Mouse (Mus musculus): ENCODE results near the gene Acly. TPM values are rescaled to one million over a fixed set of nuclear protein-coding genes. Genes with fewer than 3 reads are reported as not detected.

The Acly gene
- total and polyA plus RNA-seq, 3 experiments, result 213 to 277 (median 246) TPM

GRCm38 (mm10) chr11:100490951-100491350 is 36.8 kb downstream of the Acly start (continued):
- TF ChIP-seq CTCF (conservative IDR thresholded peaks at IDR 0.05 in 1 of 2, IDR thresholded peaks at IDR 0.05 in 1 of 2; ENCODE audit: low read depth in 2 of 2, low read length in 2 of 2) (peak in 1 of 2 experiments; percentile 85; a peak in 3 of 4 replicates), USF1 (IDR thresholded peaks at IDR 0.05; ENCODE audit: low read depth, low read length) (no peak), BHLHE40 (IDR thresholded peaks at IDR 0.05; ENCODE audit: low read depth, low read length) (no peak), HCFC1 (IDR thresholded peaks at IDR 0.05; ENCODE audit: low read depth, low read length) (no peak), JUN (IDR thresholded peaks at IDR 0.05; ENCODE audit: insufficient read depth, low read depth, low read length) (no peak), TCF12 (IDR thresholded peaks at IDR 0.05; ENCODE audit: low read depth, low read length) (no peak), NRF1 (IDR thresholded peaks at IDR 0.05; ENCODE audit: low read depth, low read length) (no peak), ZNF384 (IDR thresholded peaks at IDR 0.05; ENCODE audit: low read depth, low read length) (no peak), RCOR1 (conservative IDR thresholded peaks at IDR 0.05; ENCODE audit: low read depth, low read length) (no peak), E2F4 (IDR thresholded peaks at IDR 0.05; ENCODE audit: insufficient replicate concordance, low read depth, low read length) (no peak), MAFK (IDR thresholded peaks at IDR 0.05; ENCODE audit: insufficient replicate concordance, low read length) (no peak), JUND (conservative IDR thresholded peaks at IDR 0.05; ENCODE audit: low read depth, low read length) (no peak), RAD21 (IDR thresholded peaks at IDR 0.05; ENCODE audit: low read depth, low read length) (peak; percentile 34), EP300 (IDR thresholded peaks at IDR 0.05; ENCODE audit: low read length) (no peak), ZKSCAN1 (IDR thresholded peaks at IDR 0.05; ENCODE audit: borderline replicate concordance, low read depth, low read length) (no peak), IRF4 (IDR thresholded peaks at IDR 0.05; ENCODE audit: low read depth, low read length) (no peak)

DNA sequence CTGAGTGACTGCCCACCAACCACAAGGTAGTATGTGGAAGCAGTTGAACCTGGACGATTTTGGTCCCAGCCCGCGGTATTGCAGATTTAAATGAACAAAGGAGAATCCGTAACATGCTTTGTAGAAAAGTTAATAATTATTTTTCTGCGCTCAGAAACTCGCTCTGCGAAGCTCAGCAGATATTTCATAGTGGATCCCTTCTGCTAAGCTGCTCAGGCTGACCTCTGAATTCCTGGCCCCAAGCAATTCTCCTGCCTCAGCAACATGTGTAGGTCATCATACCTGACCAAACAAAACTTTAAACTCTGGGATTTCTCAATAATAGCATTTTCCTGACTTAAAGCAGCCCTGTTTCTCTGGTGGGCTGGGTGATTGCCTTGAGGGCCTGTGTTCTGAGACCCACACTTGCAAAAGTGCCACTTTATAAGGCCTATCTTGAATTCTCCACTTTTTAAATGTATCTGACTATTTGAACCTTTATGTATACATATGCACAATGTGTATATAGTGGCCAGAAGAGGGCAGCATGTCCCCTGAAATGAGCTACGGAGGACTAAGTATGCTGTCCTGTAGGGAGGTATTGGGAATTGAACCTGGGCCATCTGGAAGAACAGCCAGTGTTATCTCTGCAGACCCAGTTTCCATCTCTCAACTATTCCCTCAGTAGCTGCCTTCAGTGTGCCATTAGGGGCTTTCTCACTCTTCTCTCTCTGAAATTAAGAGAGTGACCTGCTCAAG is 41.8 kb downstream of the Acly start:
- Histone ChIP-seq H3K36me3 (replicated peaks in 1 of 2; ENCODE audit: control insufficient read depth in 1 of 2, insufficient read depth in 1 of 2, low read length in 1 of 2) (peaks cover 86 to 97% of the 10 kb centered on the region in 2 experiments), H3K27ac (ENCODE audit: insufficient read depth, low read depth) (no peak overlapping the region), H3K4me1 (ENCODE audit: control insufficient read depth in 1 of 2, insufficient read depth in 2 of 2) (no peaks in the 10 kb centered on the region), H3K9me3 (replicated peaks; ENCODE audit: low read length) (no peaks in the 10 kb centered on the region), H3K4me2 (ENCODE audit: insufficient read depth, low read depth, poor library complexity, severe bottlenecking) (no peak overlapping the region), H3K79me2 (replicated peaks; ENCODE audit: control insufficient read depth, extremely low read depth, insufficient read depth, poor library complexity, severe bottlenecking) (no peaks in the 10 kb centered on the region), H3K4me3 (replicated peaks in 1 of 3; ENCODE audit: low read depth in 2 of 3, low read length in 2 of 3, poor library complexity in 1 of 3) (no peak overlapping the region), H3K27me3 (replicated peaks) (no peaks in the 10 kb centered on the region), H3K9ac (ENCODE audit: insufficient read depth, low read depth) (no peak overlapping the region)
- dilution Hi-C loops (cut with MboI; ENCODE audit: extremely low pct_ligation_motif_present, extremely low pct_unique_long_range_greater_than_20kb, low sequenced_read_pairs), result no loop called here
- peak; percentile 43 for DNase-seq (ENCODE audit: extremely low read depth)
- TF ChIP-seq RAD21 (IDR thresholded peaks at IDR 0.05; ENCODE audit: low read depth, low read length) (peak; percentile 69), CTCF (conservative IDR thresholded peaks at IDR 0.05 in 1 of 2, IDR thresholded peaks at IDR 0.05 in 1 of 2; ENCODE audit: low read depth in 2 of 2, low read length in 2 of 2) (peak; percentile 36 to 76; a peak in 3 of 4 replicates), GABPA (IDR thresholded peaks at IDR 0.05; ENCODE audit: insufficient replicate concordance, low read depth, low read length) (no peak), SMC3 (IDR thresholded peaks at IDR 0.05; ENCODE audit: low read depth, low read length) (peak; percentile 39), ZNF384 (IDR thresholded peaks at IDR 0.05; ENCODE audit: low read depth, low read length) (no peak)
- in situ Hi-C loops (cut with MboI; ENCODE audit: low pct_ligation_motif_present, low pct_unique_long_range_greater_than_20kb, low sequenced_read_pairs), result no loop called here

All from CH12.LX (cell line).